Mouse (Mus musculus) bone marrow, adult 2 months (tissue): Measurements from ENCODE around the gene Tada1.

Experiments used
- CTCF ChIP-seq: fragments of 200-500 bp; IDR thresholded peaks from 2 replicates; pipeline ENCODE4 v1.5.1; 2011; ENCODE audit warnings: low read length, control low read depth; ENCODE audit not compliant: control insufficient read depth, insufficient read depth
- POLR2A ChIP-seq: fragments of 200-500 bp; IDR thresholded peaks from 2 replicates; pipeline ENCODE4 v1.6.1; 2011; ENCODE audit warnings: low read depth, mild to moderate bottlenecking, control low read depth, low read length, borderline replicate concordance; ENCODE audit not compliant: control insufficient read depth

- TF ChIP-seq CTCF = no peak
- TF ChIP-seq POLR2A = no peak
Observed at GRCm38 (mm10) chr1:166403846-166404245, 24.9 kb downstream of the Tada1 start.
